Mouse (Mus musculus) CD4-positive, CD25-positive, alpha-beta regulatory T cell (primary cell): ENCODE data around the gene Cdon. TPM values are rescaled to one million over a fixed set of nuclear protein-coding genes. Genes with fewer than 3 reads are reported as not detected.

Experiments used
- polyA plus RNA-seq: library from polyadenylated mRNA; unstranded; fragments of 100-300 nt; shearing (Covaris generic); gene quantifications from one replicate; pipeline ENCODE4 v1.2.1, GENCODE M21; 2017

The Cdon gene
- 5.9 TPM for polyA plus RNA-seq

DNA sequence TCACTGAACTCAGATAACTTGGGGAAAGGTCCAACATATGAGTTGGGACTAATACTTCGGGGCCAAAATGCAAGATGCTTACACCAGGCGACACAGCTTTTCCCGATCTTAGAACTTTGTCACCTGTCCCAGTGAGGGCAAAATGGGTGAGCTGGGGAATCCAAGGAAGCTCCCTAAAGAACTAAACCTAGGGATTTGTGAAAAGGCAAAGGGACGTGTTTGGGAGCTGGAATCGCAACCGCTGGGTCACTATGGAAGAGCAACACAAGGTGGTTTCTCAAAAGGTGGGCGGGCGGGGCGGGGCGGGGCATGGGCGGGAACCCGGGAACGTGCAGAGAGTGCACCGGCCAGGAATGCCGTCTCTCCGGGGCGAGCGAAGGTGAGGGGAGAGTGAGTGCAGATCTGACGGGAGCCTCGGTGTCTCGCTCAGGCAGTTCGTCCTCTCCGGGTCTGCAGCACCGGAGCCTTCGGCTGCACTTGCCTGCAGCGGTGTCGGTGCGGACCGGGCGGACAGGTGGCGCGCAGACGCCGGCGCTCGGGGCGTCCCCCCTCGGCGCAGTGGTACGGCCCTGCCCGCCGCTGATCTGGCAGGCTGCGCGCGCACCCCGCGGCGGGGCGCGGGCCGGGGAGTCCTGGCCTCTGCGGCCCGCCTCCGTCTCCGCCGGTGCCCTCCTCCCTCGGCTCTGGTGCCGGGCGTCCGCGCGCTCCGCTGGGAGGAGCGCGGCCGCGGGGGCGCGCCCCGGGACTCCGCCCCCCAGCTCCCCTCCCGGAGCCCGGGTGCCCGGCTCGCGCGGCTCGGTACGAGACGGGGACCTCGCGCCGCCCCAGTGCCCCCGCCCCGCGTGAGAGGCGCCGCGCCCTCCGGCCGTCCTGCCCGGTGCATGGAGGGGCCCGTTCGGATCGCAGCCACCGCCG, at the start of gene Cdon:
Gene Cdon (plus strand): TSS at position 324 of the 915 bp plus-strand sequence.

GRCm38 (mm10) chr9:35518169-35518568, 97.2 kb downstream of the Cdon start, which contains the start of gene Gm1113:
Gene Gm1113 (minus strand): TSS chr9:35518269.

Other genes starting within 250 kb of the Cdon start
- gene Dcps, start 245.1 kb upstream of the Cdon start, polyA plus RNA-seq, result 76.8 TPM
- gene Srpr, start 221.0 kb upstream of the Cdon start, polyA plus RNA-seq, result 108 TPM
- gene Tirap, start 220.8 kb upstream of the Cdon start, polyA plus RNA-seq, result 4.3 TPM
- 51.3 TPM for gene Foxred1, start 210.1 kb upstream of the Cdon start, polyA plus RNA-seq
- gene Fam118b, start 153.3 kb upstream of the Cdon start, polyA plus RNA-seq, result 62.0 TPM
- gene Rpusd4, start 153.3 kb upstream of the Cdon start, polyA plus RNA-seq, result 45.0 TPM
- not detected for gene Gm1113, start 97.1 kb downstream of the Cdon start, polyA plus RNA-seq
- 0.04 TPM for gene Ddx25, start 137.4 kb downstream of the Cdon start, polyA plus RNA-seq
- 34.9 TPM for gene Pus3, start 137.5 kb downstream of the Cdon start, polyA plus RNA-seq
- gene Pate2, start 149.2 kb downstream of the Cdon start, polyA plus RNA-seq, result 0.31 TPM
- 6.3 TPM for gene Hyls1, start 149.3 kb downstream of the Cdon start, polyA plus RNA-seq
- gene Pate4, start 190.8 kb downstream of the Cdon start, polyA plus RNA-seq, result not detected
- not detected for gene Pate3, start 227.1 kb downstream of the Cdon start, polyA plus RNA-seq